Mouse (Mus musculus) liver, embryonic 14.5 days (tissue): Measurements from ENCODE around the gene Rsad2.

Experiments
- CTCF ChIP-seq: IDR thresholded peaks from 2 replicates; pipeline ENCODE4 v1.5.1; 2016; ENCODE audit warnings: antibody characterized with exemption, low read depth, control low read depth
- EP300 ChIP-seq: IDR thresholded peaks from 2 replicates; pipeline ENCODE4 v1.6.1; 2016; ENCODE audit warnings: antibody characterized with exemption, low read depth

DNA sequence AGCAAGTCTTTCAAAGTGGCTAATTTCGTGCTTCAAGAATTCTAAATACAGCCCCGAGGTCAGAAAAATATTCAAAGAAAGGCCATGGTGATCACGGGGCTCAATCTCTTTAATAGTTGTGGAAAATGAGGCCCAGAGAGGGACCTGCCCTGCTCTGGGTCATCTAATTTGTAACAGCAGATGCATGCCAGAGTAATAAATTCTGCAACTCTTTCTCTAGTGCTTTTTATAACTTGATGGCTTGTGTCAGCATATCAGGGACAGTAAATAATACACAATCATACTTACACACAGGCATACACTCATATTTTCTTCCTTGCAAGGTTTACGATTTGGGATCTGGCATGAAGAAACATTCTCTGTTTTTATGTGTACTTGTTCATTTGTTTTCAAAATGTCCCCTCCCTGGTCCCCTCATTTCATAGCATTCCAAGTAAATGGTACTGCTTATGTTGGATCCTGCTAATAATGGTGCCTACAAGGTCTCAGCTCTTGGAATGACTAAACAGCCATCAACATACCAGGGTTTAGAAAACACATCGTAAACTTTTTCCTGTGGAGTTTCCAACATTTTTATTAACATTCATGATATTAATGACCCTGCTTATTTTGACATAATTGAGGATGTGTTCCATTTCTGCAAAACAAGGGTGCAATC lies 32.5 kb upstream of the Rsad2 start:
- no peak for TF ChIP-seq CTCF
- no peak for TF ChIP-seq EP300
